Mouse (Mus musculus) bone marrow, adult 2 months (tissue): Measurements from ENCODE around the gene Gm2310. TPM values are rescaled to one million over a fixed set of nuclear protein-coding genes. Genes with fewer than 3 reads are reported as not detected.

Experiments used
- H3K27ac ChIP-seq: fragments of 200-500 bp; 2 replicates; pipeline ENCODE4 v1.5.1; 2012; ENCODE audit warnings: low read depth, mild to moderate bottlenecking, control low read depth, inconsistent platforms, low read length; ENCODE audit not compliant: control insufficient read depth, poor library complexity, insufficient read depth
- H3K4me1 ChIP-seq: fragments of 200-500 bp; 2 replicates; pipeline ENCODE4 v1.6.1; 2011; ENCODE audit warnings: low read length; ENCODE audit not compliant: control insufficient read depth, insufficient read depth
- H3K4me3 ChIP-seq: fragments of 200-500 bp; replicated peaks from 2 replicates; pipeline ENCODE3; 2011; ENCODE audit warnings: mild to moderate bottlenecking, low read depth, low read length, control low read depth; ENCODE audit not compliant: control insufficient read depth
- CTCF ChIP-seq: fragments of 200-500 bp; IDR thresholded peaks from 2 replicates; pipeline ENCODE4 v1.5.1; 2011; ENCODE audit warnings: low read length, control low read depth; ENCODE audit not compliant: control insufficient read depth, insufficient read depth
- POLR2A ChIP-seq: fragments of 200-500 bp; IDR thresholded peaks from 2 replicates; pipeline ENCODE4 v1.6.1; 2011; ENCODE audit warnings: low read depth, mild to moderate bottlenecking, control low read depth, low read length, borderline replicate concordance; ENCODE audit not compliant: control insufficient read depth
- WGBS: fragments of 180-500 bp; shearing (Covaris S2); methylation state at CpG from one replicate; pipeline ENCODE4 v1.1.7; 2018; 5-methylcytosine and 5-hydroxymethylcytosine counted together
- polyA plus RNA-seq: library from polyadenylated mRNA; stranded (reverse); fragments of >200 nt; gene quantifications from 2 replicates; pipeline ENCODE4 v1.2.4, GENCODE M21; 2011; ENCODE audit warnings: low replicate concordance; ENCODE audit not compliant: missing spikeins, insufficient read depth, insufficient read length

Gene Gm2310
- polyA plus RNA-seq, 1 experiment: not detected

GRCm38 (mm10) chr15:8512957-8513356, 6.8 kb downstream of the Gm2310 start:
- Histone ChIP-seq H3K27ac (no peak overlapping the region), H3K4me1 (no peaks in the 10 kb centered on the region), H3K4me3 (no peak overlapping the region)
- TF ChIP-seq POLR2A: no peak
- TF ChIP-seq CTCF: no peak
- 86% methylated on average over 5 of the region's 5 CpGs for WGBS

GRCm38 (mm10) chr15:8511861-8512260, 7.9 kb downstream of the Gm2310 start:
- TF ChIP-seq POLR2A: no peak
- TF ChIP-seq CTCF: no peak
- Histone ChIP-seq H3K4me3 (no peak overlapping the region), H3K4me1 (no peaks in the 10 kb centered on the region), H3K27ac (no peak overlapping the region)
- 1% methylated on average over 9 of the region's 9 CpGs for WGBS

GRCm38 (mm10) chr15:8502431-8502830, 17.3 kb downstream of the Gm2310 start:
- 81% methylated on average over 2 of the region's 2 CpGs for WGBS
- no peak overlapping the region for H3K27ac ChIP-seq
- TF ChIP-seq CTCF: no peak
- no peak for TF ChIP-seq POLR2A
- no peak overlapping the region for H3K4me3 ChIP-seq
- H3K4me1 ChIP-seq: no peaks in the 10 kb centered on the region

GRCm38 (mm10) chr15:8485261-8485660, 34.5 kb downstream of the Gm2310 start:
- Histone ChIP-seq H3K4me3 (no peak overlapping the region), H3K4me1 (no peaks in the 10 kb centered on the region), H3K27ac (no peak overlapping the region)
- 82% methylated on average over 6 of the region's 6 CpGs for WGBS
- TF ChIP-seq CTCF: no peak
- TF ChIP-seq POLR2A: no peak

- Histone ChIP-seq H3K4me3 (no peak overlapping the region), H3K27ac (no peak overlapping the region), H3K4me1 (no peaks in the 10 kb centered on the region)
- 81% methylated on average over 4 of the region's 4 CpGs for WGBS
- no peak for TF ChIP-seq POLR2A
- TF ChIP-seq CTCF: no peak
Observed at GRCm38 (mm10) chr15:8469006-8469575, 50.7 kb downstream of the Gm2310 start.

Other genes with a start within 250 kb of the Gm2310 start
- gene Nipbl, start 75.5 kb downstream of the Gm2310 start, polyA plus RNA-seq: 15.1 and 23.7 TPM in 2 replicates
- gene Slc1a3, start 190.8 kb upstream of the Gm2310 start, polyA plus RNA-seq: 3.1 and 10.6 TPM in 2 replicates